23 mouse cellular contexts compared by ENCODE assay signal in the genomic region with DNA sequence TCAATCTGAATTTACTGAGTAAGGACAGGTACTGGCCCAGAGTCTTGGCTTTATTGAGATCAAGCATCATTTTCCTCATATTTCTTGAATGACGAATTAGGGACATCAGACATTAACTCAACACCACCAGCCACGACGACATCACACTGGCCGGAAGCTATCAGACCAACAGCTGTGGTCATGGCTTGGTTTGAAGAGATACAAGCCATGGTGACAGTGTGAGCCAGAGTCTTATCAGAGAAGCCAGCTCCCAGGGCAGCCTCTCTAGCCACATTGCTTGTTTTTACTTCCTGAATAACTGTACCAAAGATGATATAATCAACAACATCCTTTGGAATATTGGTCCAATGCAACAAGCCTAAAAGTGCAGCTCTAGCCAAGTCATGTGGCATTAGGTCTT. TPM values are rescaled to one million over a fixed set of nuclear protein-coding genes. Genes with fewer than 3 reads are reported as not detected.
DNase-seq lines count a peak whose midpoint lies in the region; ATAC-seq and TF ChIP-seq lines count a peak whose summit lies in the region.
"Not testable (repeated sequence)": the region's sequence is repeated elsewhere in the genome, so short reads cannot be mapped to it uniquely, and the experiment has no call there.
"Had no signal": no experiment of that assay in that cellular context is flagged by ENCODE, and none has a peak within 500 bp of the region (broad histone marks: within the 10 kb centered on the region; RNA-seq: fewer than 3 reads in every experiment).

No protein-coding gene starts in this region.

- not testable (repeated sequence) for H3K27me3 ChIP-seq in MEL (ENCODE audit: control insufficient read depth in 1 of 2, insufficient read depth in 2 of 2, low read length in 2 of 2); liver, embryonic 11.5 days (replicated peaks; ENCODE audit: control insufficient read depth, insufficient read depth, low read length)

- H3K4me3 ChIP-seq in MEL (ENCODE audit: control insufficient read depth in 1 of 2, insufficient read depth in 1 of 2, low read depth in 2 of 2, low read length in 2 of 2); liver, embryonic 11.5 days (ENCODE audit: low read depth, low read length): not testable (repeated sequence)

- H3K9ac ChIP-seq in MEL (ENCODE audit: control insufficient read depth, low read depth, low read length, poor library complexity, severe bottlenecking); liver, embryonic 11.5 days (ENCODE audit: low read depth, low read length): not testable (repeated sequence)

- not testable (repeated sequence) for H3K27ac ChIP-seq in MEL (ENCODE audit: control insufficient read depth, low read depth, low read length); liver, embryonic 11.5 days (ENCODE audit: low read depth, low read length)

- DNase-seq in 416B (ENCODE audit: low read depth) (peak; percentile 72), MEL (ENCODE audit: low read depth, low spot score) (peak; percentile 8), MEL-GATA-1-ER (ENCODE audit: extremely low read depth, low read depth) (peak; percentile 37)
- DNase-seq in heart, adult 11 months, result peak; percentile 44
- not testable (repeated sequence) for DNase-seq in liver, embryonic 11.5 days (ENCODE audit: low spot score)

- not testable (repeated sequence) for TF ChIP-seq RAD21 in MEL (IDR thresholded peaks at IDR 0.05; ENCODE audit: low read depth, low read length)

- not testable (repeated sequence) for H3K4me2 ChIP-seq in liver, embryonic 11.5 days

- H3K79me2 ChIP-seq in MEL (ENCODE audit: control insufficient read depth, insufficient read depth, low read length, poor library complexity), result not testable (repeated sequence)

- not testable (repeated sequence) for H3K4me1 ChIP-seq in MEL (ENCODE audit: control insufficient read depth in 1 of 2, insufficient read depth in 2 of 2, low read length in 2 of 2); liver, embryonic 11.5 days (replicated peaks; ENCODE audit: control insufficient read depth, insufficient read depth, low read length)

- H3K36me3 ChIP-seq in MEL (ENCODE audit: control insufficient read depth in 1 of 2, insufficient read depth in 2 of 2, low read length in 2 of 2); liver, embryonic 11.5 days (ENCODE audit: control insufficient read depth, insufficient read depth, low read length): not testable (repeated sequence)

- H3K9me3 ChIP-seq in MEL (replicated peaks; ENCODE audit: insufficient read depth, low read length); liver, embryonic 11.5 days (ENCODE audit: control insufficient read depth, low read length): not testable (repeated sequence)

- 42% methylated on average over 4 of the region's 4 CpGs for WGBS in liver, embryonic 11.5 days

- TF ChIP-seq POLR2A in MEL (IDR thresholded peaks at IDR 0.05; ENCODE audit: control insufficient read depth in 1 of 2, insufficient read depth in 1 of 2, low read depth in 1 of 2, low read length in 2 of 2, poor library complexity in 1 of 2), result not testable (repeated sequence)

- not testable (repeated sequence) for TF ChIP-seq EP300 in MEL (IDR thresholded peaks at IDR 0.05; ENCODE audit: low read depth in 1 of 2, low read length in 2 of 2)

- not testable (repeated sequence) for TF ChIP-seq CTCF in MEL (IDR thresholded peaks at IDR 0.05 in 2 of 3, conservative IDR thresholded peaks at IDR 0.05 in 1 of 3; ENCODE audit: control insufficient read depth in 1 of 3, insufficient read depth in 1 of 3, low read depth in 2 of 3, low read length in 3 of 3, poor library complexity in 1 of 3, severe bottlenecking in 1 of 3)

- peak; percentile 98 for ATAC-seq in common myeloid progenitor, adult 5-6 weeks (replicated peaks; ENCODE audit: low read depth, poor library complexity, severe bottlenecking)
- 0 out of 2 replicates have a peak, but pooled peaks have one; percentile 57 for ATAC-seq in liver, embryonic 11.5 days (replicated peaks; ENCODE audit: low FRiP score)
- peak; percentile 63 for ATAC-seq in megakaryocyte progenitor cell, adult 5-6 weeks (replicated peaks; ENCODE audit: poor library complexity)

TF ChIP-seq in MEL, 35 proteins besides CTCF, POLR2A, EP300 and RAD21:
- TF ChIP-seq TCF12 (IDR thresholded peaks at IDR 0.05; ENCODE audit: low read depth, low read length), result peak; percentile 39; the same call in 1 of the 2 replicates

RNA-seq across cellular contexts. Expression of gene Glycam1, which starts 22.9 kb away (rescaled TPM):
- not detected in 2 replicates for total RNA-seq in MEL (2012; rRNA removed)
- polyA plus RNA-seq in MEL (2012; ENCODE audit: insufficient read depth in 1 of 2, insufficient read length in 2 of 2, low read depth in 1 of 2, low replicate concordance in 2 of 2, missing spikeins in 1 of 2), result not detected
- total RNA-seq in common myeloid progenitor, adult 5-6 weeks (2017), result not detected in 2 replicates
- polyA plus RNA-seq in liver, embryonic 11.5 days (2014; fragmentation: Nextera tagmentation; extraction: Ambion mirVana), result not detected in 2 replicates
- total RNA-seq in megakaryocyte progenitor cell, adult 5-6 weeks (2015), result not detected in 2 replicates
- not detected in 2 replicates for total RNA-seq in megakaryocyte progenitor cell, adult 5-6 weeks (2017)
- total RNA-seq: adrenal gland, adult 18-20 months; adrenal gland, adult 2 months; adrenal gland, adult 8-10 months; adrenal gland, postnatal 14 days; adrenal gland, postnatal 25 days; adrenal gland, postnatal 36 days; adrenal gland, postnatal 4 days; CH12.LX; ES-E14; G1E had no signal
- polyA plus RNA-seq: activated CD4-positive, CD25-positive, alpha-beta regulatory T cell, adult 4 months; adrenal gland, adult 2 months; brain, embryonic 14.5 days; C2C12; CD4-positive, CD25-positive, alpha-beta regulatory T cell, adult 4 months; cerebellum, adult 2 months; G1E; Patski had no signal

RNA-seq across cellular contexts. Expression of gene Ppp1r1a, which starts 49.9 kb away (rescaled TPM):
- not detected in 2 replicates for total RNA-seq in MEL (2012; rRNA removed)
- polyA plus RNA-seq in MEL (2012; ENCODE audit: insufficient read depth in 1 of 2, insufficient read length in 2 of 2, low read depth in 1 of 2, low replicate concordance in 2 of 2, missing spikeins in 1 of 2), result not detected
- not detected in 2 replicates for total RNA-seq in common myeloid progenitor, adult 5-6 weeks (2017)
- 2.1 and 2.6 TPM in 2 replicates for polyA plus RNA-seq in liver, embryonic 11.5 days (2014; fragmentation: Nextera tagmentation; extraction: Ambion mirVana)
- total RNA-seq in megakaryocyte progenitor cell, adult 5-6 weeks (2015), result not detected in 2 replicates
- total RNA-seq in megakaryocyte progenitor cell, adult 5-6 weeks (2017), result not detected in 2 replicates
- total RNA-seq: CH12.LX, G1E had no signal
- polyA plus RNA-seq: CD4-positive, CD25-positive, alpha-beta regulatory T cell, adult 4 months; G1E had no signal
